Mouse (Mus musculus): ENCODE measurements around the gene Evi5l.

- TF ChIP-seq POLR2A (IDR thresholded peaks at IDR 0.05; ENCODE audit: borderline replicate concordance, low read depth, low read length) (no peak), CTCF (IDR thresholded peaks at IDR 0.05; ENCODE audit: low read depth, low read length) (no peak)
These were observed 73.0 kb downstream of the Evi5l start for GRCm38 (mm10) chr8:4239193-4239890.
